Mouse (Mus musculus) adrenal gland, adult (tissue): ENCODE data around the gene Hrh2.
A peak's percentile ranks its signal among the peaks of the same experiment; 100 is the strongest.

ENCODE experiments used
- DNase-seq, 2 experiments: peaks; one replicate each; pipeline ENCODE4 v3.0.0; 2022 to 2023; ENCODE audit warnings: low spot score in 1 of 2; ENCODE audit not compliant: inconsistent age in 2 of 2

Gene Hrh2

DNA sequence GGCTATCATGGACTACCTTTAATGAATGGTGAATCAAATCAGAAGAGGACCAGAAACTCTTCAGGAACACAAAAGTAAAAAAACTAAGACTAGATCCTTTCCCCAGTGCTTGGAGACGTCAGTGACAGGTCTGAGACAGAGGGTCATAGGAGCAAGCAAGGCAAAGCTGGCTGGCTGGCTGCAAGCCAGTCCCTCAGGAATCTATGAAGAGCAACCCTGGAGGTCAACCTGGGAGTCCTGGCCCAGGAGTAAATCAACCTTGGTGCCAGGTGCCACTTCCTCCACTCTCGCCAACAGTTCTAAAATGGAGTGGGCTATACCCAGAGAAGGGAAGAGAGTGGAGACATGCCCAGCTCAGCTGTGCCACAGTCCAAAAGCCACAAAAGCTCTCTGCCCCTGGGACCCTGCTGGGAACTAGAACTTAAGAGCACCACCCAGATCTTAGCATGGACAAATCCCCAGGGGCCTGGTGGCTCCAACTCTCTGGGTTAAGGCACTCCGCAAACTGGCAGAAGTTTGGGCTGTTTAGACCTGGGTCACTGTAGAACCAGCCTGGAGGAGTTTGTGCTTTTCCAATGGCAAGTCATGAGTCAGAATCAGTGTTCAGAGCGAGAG is 15.4 kb upstream of the Hrh2 start:
- DNase-seq = no peak

DNA sequence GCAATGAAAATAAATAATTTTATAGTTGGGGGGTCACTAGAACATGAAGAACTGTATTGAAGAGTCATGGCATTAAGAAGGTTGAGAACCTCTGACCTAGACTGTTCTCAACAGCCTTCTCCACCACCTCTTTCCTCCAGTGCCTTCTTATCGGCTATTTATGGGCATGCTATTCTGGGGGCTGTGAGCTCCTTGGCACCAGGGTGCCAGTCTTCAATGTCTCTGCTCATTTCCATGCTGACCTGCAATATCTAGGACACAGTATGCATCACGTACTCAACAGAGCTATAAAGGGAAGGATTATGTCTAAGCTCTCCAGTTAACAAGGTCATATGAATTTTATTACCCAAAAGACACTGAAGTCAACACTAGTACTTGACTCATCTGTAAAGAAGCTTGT is 14.6 kb upstream of the Hrh2 start:
- no peak for DNase-seq

DNA sequence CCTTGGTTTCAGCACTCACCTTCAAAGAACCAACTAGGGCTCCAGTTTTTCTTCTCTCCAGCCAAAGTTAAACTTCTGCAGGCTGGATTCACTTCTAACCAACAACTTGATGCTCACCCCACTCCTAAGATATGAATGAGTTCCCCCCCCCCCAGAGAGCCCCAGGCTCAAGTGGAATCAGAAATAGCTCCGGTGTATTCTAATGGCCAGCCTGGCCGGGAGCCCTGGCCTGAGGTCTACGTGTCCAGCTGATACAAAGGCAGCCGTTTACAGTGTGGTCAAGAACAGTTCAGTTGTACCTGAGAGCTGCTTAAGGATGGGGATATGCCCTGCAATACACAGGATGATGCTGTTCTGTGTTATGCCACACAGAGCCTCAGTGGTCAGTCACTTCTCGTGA is 13.3 kb upstream of the Hrh2 start:
- DNase-seq = no peak

DNA sequence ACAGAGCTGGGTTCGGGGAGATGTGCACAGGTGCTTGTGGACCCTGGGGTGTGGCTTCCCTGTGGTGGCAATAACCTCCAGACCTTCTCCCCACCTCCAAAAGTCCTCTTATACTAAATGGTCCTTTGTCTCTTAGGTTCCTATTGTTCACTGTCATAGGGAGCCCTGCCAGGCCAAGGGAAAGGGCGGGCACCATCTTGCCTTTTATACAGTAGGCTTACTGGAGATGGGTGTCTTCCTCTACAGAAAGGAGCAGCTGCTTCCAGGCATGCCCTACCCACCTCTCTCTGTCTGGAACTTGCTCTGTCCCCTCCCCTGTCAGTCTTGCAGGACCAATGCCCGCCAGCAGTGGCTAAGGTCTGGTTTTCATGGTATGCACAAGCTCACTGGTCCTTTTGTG is 12.0 kb upstream of the Hrh2 start:
- no peak for DNase-seq

DNA sequence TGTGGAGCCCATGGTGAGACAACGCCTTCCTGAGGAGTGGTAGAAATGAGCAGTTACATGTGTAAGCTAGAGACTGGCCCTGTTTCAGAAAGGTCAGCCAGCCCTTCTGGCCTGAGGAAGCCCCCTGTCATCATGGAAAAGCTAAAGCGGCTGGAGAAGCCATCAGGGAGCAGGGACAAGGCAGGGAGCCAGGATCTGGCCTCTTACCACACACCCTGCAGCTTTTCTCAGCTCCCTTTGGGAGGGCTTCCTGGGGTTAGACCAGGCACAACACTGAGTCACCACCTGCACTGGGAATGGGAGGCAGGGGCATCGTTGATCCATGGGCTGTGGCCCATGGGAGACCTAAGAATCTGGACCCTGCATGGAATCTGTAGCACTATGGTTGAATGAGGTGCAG is 11.5 kb upstream of the Hrh2 start:
- no peak for DNase-seq

DNA sequence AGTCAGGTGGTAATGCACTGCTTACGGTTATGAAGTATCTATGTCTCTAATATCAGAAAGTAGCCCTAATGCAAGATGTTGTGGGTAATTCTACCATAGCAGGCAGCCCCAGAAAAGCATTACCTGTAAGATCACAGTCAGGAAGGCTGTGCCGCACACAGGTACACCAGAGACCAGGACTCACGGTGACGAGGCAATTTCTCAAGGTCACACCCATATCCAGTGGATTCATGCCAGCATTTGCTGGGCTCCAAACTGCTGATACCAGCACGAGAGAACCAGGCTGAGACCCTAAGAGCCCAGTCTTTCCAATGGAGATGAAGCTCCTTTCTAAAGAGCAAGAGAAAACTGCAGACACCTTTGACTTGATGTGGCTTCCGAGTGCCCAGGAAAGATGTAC is 10.6 kb upstream of the Hrh2 start:
- no peak for DNase-seq

DNA sequence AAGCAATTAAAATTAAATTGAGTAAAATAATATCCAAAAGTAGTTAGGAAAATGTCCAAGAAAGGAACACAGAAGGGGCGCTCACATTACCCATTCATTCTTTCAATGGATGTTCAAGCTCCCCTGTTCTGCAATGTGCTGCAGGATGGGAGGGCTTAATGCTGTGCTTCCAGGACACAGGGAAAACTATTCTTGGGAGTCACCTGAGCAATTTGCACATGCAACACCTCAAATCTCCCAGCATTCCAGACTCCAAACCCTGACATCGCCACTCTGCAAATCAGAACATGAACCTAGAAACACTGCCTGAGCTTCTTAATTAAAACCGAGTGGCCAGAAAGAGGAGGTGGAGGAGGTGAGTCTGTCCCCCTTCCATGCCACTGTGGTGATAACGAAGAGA is 10.0 kb upstream of the Hrh2 start:
- no peak for DNase-seq

DNA sequence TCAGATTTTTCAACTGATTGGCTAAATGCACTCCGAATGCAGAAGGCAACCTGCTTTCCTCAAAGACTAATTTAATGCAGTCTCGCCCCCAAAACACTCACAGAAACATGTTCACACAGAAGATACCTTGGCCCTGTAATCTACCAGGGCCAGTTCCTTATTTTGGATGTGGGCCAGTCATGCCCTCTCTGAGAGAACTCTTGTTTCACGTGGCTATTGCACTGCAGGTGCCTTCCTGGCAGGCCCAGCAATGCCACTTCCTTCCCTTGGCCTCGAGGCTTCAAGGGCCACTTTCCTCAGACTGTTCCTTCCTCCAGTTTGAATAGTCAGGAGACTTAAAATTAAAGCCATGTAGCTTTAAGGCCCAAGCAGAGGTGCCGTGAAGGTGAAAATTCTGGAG is 5.5 kb upstream of the Hrh2 start:
- DNase-seq = no peak

DNA sequence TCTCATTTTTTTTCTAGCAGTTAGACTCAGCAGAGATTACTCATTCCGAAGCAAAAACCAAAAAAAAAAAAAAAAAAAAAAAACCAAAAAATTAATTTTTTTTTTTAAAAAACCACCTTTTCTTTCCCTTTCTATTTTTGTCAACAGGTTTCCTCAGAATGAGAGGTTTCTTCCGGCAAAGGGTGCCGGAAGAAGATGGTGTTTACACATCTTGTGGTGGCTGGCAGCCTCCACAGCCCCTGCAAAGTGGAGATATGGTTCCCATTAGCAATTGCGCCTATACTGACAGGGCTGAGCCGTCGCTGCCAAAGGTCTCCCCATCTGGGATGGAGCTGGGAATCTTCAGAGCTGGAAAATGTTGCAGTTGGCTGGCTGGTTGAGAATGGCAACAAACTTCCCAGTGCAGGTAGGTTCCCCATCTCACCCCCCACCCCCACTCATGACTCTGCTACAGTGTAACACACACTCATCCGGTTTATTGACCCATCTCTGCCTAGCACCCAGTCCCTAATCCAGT is 3.7 kb upstream of the Hrh2 start:
- DNase-seq = no peak

DNA sequence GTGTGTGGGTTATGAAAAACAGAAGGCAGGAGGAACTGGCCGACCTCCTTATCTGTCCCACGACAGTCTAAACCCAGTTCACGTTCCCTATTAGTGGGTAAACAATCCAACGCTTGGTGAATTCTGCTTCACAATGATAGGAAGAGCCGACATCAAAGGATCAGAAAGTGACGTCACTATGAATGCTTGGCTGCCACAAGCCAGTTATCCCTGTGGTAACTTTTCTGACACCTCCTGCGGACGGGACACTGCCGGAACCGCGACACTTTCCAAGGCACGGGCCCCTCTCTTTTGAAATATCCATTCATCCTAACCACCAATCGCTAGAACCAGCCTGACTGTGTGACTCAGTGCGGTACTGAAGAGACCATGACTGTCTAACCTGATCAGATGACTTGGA is 2.0 kb upstream of the Hrh2 start:
- DNase-seq = no peak

DNA sequence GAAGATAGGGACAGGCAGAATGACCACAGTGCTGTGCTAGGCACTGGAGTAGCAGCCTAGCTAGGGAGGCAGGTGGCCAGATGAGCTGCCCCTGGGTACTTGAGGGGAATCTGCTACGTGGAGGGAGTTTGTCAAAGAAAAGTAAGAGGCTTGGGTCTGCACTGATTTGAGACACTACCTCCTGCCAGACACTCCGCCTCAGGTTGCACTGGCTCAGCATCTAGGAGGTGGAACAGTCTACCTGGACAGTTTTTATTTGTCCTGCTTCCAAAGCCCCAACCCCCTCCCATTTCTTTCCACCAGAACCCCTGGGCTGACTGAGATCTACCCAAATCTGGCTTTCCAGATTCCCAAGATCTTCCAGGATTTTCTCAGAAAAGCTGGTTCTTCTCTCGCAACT is 748 bp upstream of the Hrh2 start:
- no peak for DNase-seq

DNA sequence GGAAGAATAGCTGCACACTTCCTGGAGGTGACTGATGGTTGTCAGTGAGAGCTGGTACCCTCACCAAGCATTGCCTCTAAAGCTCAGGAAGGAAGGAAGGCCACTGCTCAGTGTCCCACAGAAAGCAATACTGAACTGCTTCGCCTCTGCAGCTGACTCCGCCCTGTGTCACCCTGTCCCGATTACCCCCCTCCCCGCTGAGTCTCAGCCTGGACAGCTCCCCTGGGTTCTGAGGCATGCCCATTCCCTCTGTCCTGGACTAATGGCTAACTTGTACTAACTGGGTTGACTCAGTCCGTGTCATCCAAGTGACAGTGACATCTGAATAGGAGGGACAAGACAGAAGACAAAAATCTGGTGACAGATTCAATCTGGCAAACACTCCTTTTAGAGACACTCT is 1.7 kb downstream of the Hrh2 start:
- DNase-seq = no peak

DNA sequence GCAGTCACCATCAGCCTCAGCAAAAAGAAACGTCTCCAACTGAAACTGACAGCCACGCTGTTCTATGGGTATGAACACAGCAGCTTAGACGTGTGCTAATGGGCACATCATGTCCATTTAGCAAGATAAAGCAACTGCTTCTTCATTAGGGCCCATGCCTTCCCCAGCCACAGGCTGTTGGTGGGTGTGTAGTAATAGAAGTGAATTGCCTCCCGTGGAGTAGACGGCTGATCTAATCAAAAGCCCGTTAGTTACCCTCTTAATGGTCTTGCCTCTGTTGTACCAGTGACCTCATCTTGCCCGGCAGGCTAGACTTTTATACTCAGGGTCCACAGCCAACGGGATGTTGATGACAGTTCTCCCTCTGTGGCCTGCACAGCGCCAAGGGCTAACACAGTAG is 7.1 kb downstream of the Hrh2 start:
- no peak for DNase-seq

DNA sequence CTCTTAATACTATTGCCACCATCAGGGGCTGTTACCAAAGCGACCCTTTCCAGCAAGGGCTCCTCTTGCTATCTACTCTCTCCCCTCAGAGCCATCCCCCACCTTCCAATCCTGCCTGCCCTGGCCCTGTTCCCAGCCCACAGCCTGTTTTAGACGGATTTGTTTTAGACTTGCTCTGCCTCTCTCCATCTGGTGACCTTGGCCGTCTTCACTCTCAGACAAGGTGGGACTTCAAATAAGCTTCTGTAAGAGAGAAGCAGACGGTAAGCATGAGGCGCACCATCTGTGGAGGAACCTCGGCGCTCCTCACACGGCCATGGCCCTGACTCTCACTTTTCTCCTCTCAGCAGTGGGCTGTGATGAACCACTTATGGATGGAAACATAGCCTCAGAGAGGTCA is 10.5 kb downstream of the Hrh2 start:
- no peak for DNase-seq

DNA sequence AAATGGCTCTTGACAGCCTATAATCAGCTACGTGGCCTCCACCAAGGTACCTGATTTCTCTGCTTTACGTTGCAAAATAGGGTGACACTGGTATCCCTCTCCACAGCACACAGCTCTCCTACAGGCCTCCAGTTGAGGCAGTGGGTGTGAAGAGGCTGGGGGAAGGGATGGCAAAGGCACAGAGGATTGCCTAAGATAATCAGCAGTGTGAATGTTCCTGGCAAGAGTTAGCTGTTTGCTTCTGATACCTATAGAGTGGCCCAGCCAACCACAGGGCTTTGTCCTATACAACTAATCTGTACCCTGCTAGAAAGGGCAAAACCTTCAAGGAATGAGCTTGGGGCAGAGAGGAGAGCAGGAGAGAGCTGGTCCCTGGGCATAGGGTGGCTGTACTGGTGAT is 11.5 kb downstream of the Hrh2 start:
- no peak for DNase-seq

DNA sequence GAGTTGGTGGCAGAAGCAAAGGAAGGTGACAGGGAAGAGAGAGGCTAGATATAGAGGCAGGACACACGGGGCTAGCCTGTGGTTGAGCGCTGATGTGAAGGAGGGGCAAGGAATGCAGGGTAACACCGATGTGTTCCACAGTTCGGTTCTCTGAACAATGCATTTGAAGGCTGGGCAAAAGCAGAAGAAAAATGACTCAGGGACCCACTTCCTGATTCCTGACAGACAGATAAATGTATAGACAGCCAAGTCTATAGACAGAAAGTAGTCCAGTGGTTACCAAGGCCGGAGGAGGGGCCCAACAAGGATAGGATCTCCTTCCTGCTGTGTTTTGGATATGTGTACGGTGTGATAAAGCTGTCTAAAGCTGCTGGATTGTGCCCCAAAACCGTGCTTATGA is 13.3 kb downstream of the Hrh2 start:
- DNase-seq = no peak

DNA sequence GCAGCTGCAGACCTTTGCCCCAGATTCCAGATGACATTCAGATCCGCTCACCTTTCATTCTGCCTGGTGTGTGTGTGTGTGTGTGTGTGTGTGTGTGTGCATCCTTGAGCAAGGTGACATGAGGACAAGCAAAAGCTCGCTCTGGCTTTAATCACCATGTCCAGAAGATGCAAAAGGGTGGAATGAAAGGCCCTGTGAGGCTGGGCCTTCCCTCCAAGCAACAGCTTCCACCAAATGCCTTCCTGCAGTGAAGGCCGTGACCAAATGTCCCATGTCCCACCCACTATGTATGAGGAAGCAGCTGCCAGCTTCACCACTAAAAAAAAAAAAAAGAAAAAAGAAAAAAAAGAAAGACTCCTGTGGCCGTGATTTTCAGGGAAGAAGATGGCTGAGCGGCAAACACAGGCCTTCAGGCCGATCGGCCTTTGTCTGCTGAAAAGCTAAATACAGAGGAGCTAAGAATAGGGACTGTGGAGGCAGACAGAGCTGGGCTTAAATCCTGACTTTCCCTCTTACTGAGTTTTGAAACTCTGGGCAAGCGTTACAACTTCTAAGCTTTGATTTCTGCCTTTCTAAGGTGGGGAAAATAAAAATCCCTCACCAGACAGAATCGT is 14.3 kb downstream of the Hrh2 start:
- DNase-seq = no peak

DNA sequence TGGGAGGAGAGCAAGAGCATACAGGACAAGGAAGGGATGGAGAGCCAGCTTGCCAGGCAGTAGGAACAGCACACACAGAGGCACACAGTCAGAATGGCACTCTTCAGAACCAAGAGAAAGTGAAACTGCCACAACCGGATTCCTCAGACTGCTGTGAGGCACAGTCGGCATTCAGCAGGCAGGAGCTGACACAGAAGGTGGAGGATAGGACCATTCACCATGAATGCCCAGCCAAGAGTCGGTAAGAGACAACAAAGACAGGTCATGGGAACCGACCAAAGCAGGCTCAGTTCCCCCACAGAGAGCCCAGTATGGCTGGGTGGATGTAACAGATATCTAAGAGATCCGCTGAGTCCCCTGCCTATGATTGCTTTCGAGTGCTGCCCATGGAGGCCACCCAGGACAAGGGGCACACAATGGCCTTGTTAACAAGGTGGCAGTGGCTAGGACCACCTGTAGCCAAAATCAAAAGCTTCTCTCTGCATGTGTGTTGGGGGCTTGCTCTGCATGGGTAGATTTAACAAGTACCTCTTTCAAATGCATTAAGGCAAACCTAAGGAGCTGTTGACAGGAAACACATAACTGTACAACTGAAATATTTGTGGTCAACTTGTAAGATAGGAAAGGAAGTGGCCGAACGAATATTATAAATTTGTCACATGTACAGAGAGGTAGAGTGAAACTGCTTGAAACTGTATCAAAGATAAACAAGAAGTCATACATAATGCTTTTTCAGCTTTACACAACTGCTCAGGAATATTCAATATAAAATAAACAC is 17.7 kb downstream of the Hrh2 start:
- peak in 1 of 2 experiments; percentile 35 for DNase-seq

DNA sequence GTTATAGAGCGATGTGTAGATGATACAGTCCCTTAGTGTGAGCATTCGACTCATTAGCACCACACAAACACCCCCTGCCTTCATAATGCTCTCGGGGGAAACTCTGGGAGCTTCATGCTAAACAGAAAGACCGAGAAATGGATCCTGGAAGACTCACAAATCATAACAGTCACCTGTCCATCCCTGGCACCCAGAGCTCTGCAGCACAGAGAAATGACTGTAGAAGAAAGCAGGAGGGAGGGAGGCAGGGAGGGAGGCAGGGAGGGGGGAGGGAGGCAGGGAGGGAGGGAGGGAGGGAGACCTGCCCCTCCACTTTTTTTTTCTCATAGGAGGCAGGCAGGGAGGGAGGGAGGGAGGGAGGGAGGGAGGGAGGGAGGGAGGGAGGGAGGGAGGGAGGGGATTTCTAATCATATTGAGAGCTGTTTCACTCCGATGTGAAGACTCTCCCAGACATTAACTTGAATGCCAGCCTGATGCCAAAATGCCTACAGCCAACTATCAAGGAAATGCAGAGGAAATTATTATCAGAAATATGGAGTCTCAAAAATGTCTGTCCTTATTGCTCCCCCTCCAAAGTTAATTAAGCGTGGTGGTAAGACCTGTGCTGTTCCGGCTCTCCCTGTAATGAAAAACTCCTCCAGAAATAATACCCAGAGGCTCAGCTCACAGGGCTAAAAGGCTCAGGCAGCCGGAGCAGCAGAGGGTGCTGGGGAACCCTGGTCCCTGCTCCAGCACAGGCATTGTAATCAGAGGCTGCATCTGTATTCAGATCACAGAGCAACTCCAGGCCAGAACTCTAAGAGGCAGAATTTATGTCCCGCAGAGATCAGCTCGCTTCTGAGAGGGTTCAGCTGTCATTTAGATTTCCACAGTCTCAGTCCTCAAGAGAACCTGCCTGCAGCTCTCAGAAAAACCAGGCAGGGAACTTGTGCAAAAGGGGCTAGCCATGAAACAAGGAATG is 19.9 kb downstream of the Hrh2 start:
- no peak for DNase-seq

DNA sequence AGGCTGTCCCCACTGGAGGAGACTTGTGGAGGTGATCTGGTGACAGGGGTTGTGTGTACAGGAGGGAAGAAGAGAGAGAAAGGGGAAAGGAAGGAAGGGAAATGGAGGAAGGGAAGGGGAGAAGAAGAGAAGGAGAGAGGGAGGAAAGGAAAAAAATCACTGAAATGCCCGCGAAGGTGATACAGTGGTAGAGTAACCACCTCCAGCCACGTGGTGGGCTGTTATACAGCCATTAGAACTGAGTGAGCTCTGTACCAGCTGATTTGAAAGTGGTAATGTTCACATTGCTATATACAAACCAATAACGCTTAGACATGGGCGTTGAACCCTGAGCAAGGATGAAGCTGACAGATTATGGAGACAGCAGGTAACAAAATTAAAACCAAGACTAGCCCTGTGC is 20.6 kb downstream of the Hrh2 start:
- no peak for DNase-seq

DNA sequence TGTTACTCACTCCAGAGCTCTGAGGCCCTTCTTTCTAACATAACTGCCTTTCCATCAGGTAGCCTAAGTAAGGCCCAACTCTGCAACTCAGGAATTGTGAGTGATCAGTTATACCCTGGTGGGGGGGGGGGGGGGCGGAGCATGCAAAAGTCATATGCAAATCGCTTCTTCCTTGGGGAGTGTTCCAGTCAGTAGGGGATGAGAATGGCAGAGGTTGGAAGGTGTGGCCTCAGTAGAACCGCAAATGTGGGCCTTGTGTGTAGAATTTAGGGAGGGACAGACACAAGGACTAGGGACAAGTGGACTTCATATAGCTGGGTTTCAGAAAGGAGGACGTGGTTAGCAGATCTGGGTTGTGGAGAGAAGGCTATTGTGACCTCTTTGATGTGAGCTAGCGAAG is 23.3 kb downstream of the Hrh2 start:
- no peak for DNase-seq
